Mouse (Mus musculus) left cerebral cortex, adult 8-10 months (tissue): ENCODE measurements around the gene Pax3. TPM values are rescaled to one million over a fixed set of nuclear protein-coding genes. Genes with fewer than 3 reads are reported as not detected.

Experiments
- DNase-seq, 2 experiments: peaks; one replicate each; pipeline ENCODE4 v3.0.0; 2022; ENCODE audit warnings: low spot score in 2 of 2
- total RNA-seq, 4 experiments: library from RNA; stranded (reverse); gene quantifications; 2 replicates each; pipeline ENCODE4 v1.2.4; 2022

Pax3 gene
- not detected for total RNA-seq

DNA sequence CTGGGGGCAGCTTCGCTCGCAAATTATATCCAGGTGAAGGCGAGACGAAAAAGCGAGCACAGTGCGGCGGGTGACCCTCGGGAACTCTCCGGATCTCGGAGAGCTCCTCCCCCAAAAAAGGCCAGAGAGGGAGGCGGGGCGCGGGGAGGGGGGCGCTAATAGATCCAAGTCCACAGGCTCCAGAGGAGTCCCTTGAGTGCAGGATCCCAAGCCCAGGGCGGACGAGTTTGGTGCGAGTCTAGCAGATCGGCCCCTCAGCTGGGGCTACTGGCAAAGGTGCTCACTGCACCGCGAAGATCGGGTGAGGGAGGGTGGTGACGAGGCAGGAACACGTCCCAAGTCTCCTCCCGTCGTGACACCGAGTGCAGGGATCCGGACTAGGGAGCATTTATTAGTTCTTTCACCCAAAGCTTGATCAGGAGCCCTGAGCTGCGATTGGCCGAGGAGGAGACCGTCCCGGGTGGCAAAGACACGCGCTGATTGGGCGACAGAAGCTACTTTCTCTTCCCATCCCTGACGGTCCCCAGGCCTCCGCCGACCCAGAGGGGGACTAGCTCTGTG, at the start of gene Pax3:
Gene Pax3 (minus strand): TSS at position 384 of the 561 bp plus-strand sequence.
- no peak for DNase-seq

DNA sequence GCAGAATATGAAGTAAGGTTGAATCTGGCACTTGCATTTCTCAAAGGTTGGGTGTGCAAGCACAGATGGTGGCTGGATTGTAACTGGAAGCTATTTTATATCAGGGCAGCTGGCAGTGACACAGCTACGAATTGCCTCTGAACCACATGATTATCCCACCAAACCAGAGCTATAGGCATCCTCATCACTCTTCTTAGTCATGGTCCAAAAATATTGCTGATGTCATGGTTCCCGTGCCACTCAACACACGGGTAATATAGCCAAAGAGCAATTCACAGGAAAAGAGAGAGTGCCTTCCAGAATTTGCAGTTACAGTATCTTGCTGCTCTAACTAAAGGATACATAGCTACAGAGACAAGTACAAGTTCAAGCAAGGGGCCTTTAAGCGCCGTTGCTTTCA, 37.4 kb upstream of the Pax3 start:
- no peak for DNase-seq

DNA sequence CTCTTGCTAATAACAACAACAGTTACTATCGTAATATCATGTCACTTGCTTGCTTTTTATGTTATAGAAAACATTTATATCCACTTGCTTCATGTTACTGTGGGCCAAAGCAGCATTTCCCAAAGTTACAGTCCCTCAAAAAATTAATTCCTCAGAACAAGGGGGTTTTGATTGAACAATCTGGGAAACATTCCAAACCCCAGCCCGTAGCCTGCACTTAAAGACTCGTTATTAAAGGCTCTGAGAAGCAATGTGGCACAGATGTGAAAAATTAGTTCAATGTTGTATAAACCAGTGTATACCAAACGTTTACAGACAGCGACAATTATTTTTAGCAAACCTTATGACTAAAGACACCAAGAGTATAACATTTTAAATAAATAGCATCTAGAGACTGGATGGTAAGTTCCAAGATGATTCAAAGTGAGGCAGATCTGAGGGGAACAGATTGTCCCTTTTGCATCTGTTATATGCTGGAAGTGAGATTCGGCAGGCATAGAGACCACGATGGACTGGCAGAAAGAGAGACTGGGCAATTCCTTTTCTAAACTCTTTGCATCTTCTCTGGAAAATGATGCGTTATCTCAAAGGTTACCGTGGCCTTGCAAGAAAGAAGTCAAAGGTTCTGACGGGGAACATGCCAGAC, 35.1 kb upstream of the Pax3 start:
- no peak for DNase-seq

DNA sequence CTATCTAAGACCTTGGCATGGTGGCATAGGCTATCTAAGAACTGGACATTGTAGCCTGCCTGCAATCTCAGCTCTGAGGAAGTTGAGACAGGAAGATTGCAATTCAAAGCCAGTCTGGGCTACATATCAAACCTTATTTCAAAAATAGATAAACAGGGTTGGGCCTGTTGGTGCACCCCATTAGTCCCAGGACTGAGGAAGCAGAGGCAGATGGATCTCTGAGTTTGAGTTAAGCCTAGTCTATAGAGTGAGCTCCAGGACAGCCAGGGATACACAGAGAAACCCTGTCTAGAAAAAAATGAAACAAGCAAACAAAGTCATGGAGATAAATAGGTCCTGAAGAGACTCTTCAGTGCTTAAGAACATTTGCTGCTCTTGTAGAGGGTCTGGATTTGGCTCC, 32.9 kb upstream of the Pax3 start:
- no peak for DNase-seq

DNA sequence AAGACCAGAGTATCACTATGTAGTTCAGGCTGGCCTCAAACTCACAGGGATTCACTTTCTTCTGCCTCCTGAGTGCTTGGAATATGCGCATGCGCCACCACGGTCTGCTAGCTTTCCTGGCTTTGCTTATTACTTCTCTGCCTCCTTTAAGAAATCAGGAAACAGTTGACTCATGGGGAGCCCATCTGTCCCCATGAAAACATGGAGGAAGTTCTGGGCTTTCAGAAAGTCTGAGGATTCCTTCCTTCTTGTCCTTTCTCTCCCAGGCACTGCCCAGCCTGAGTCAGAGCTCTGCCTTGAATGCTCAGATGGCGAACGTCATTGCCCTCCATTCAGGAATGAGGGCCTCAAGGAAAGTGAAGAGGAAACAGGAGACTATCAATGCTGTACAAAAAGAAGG, 31.8 kb upstream of the Pax3 start:
- no peak for DNase-seq

DNA sequence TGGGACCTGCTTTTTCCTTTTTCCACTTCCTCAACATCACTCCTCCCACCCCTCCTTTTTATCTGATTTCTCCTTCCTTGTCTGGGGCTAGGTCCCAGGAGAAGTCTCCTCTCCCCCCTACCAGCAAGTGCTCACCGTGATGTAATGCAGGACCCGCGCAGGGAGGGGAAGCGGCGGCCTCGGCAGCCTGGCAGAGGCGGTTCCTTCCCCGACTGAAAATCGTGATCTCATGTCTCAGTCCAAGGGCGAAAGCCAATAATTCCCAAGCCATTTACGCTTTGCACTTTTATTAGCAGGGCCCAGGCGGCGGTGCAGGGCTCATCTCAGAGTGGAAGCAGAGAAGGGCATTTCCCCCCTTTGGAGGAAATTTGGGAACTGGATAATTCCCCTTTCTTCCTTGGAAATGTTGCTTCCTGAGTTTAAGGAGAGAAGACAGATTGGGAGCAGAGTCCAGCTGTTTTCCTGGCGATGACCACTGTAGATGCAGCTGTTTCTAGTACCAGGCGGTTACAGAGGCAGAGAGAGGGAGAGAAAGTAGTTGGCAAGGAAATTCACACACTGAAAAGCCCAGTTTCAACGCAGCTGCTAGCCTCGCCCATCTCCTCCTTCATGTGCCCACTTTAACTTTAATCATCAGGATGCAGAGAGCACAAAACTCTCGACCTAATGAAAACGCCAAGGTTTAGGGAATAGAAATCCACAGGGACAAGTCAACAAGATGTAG, 21.3 kb upstream of the Pax3 start:
- no peak for DNase-seq

DNA sequence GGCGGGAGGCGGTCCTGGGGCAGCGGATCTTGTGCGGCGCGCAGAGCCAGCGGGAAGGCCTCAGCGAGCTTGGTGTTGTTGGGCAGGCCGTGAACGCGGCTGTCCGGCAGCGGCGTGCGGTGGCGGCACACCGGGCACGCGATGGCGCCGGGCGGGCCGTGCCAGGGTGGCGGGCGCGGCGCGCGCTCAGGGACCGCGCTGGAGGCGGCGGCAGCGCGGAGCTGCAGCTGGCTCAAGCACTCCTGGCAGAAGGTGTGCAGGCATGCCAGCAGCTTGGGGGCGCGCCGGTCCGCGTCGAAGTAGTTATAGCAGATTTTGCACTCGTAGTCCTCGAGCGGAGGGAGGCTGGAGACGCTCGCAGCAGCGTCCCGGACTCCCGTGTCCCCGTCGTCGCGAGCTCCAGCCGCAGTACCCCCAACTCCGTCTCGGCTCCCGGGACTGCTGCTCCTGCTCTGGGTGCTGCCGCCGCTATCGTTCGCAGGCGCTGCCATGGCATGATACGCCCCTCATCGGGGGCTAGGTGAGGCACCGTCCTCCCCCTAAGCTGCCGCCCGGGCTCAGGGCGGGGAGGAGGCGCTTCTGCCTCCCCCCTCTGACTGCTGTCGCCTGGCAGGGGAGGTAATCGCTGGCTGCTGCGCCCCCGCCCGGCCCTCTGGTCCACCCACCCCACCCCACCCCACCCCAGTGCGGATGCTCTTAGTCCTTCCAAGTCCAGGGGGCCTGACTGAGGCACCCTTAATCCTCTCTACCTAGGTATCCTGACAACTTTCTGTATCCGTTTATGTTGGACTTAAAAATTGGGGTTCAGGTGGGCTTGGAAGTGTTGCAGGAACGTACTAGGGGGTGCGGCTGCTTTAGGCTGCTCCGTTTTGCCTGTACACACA, 20.5 kb upstream of the Pax3 start:
- DNase-seq: peak in 1 of 2 experiments; percentile 17

DNA sequence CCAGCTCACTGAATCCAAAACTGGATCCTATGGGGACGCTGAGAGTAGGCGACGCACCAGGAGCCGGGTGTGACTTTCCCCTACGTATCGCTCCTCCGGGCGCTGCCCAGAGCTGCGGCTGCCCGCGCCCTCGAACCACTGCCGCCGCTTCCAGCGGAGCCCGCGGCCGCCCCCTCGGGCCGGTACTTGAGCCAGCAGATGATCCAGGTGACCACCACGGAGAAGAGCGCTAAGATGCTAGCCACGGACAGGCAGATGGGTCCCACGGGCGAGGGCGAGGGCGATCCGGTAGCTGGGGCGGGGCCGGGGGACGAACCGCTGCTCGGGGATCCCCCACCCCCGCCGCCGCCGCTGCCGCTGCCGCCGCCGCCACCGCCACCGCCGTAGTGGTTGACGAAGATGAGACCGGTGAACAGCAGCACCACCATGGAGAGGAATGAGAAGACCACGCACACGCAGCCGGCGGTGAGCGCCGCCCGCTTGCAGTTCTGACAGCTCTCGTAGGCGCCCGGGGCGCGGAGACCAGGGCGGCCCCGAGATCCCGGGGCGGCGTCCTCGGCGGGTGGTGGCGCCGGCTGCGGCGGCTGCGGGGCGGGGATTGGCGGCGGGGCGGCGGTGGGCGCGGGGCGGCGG, 19.7 kb upstream of the Pax3 start:
- no peak for DNase-seq

DNA sequence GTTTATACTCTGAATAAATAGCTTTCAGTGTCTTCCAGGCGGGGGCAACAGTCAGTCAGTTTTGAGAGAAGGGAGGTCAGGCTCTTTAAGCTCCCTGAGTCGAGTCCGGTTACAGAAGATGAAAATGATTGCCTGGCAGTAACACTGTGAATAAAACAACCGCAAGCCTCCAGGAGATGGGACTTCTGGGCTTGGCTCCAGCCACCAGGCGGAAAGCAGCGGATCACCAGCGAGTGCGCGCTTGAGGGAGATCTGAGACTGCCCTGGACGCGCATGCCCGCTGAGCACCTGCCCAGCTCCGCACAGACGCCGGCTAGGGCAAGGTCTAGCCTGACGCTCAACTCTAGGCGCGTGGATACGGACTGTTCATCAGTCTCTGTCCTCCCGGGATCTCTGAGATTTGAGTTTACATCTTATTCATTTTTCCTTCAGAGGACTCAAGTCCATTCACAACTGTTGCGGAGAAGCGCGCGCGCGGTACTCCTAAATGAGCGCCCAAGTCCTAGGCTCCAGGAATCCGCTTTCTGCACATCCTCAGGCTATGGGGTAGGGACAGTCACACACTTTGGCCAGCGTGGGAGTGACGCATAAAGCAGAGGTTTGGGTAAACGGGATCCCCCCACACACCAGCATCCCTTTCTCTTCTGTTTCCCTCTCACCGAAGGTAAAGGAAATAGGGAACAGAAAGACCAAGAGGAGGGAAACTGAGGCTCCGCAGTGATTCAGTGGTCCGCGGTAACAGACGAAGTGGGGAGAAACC, 19.0 kb upstream of the Pax3 start:
- DNase-seq: no peak

DNA sequence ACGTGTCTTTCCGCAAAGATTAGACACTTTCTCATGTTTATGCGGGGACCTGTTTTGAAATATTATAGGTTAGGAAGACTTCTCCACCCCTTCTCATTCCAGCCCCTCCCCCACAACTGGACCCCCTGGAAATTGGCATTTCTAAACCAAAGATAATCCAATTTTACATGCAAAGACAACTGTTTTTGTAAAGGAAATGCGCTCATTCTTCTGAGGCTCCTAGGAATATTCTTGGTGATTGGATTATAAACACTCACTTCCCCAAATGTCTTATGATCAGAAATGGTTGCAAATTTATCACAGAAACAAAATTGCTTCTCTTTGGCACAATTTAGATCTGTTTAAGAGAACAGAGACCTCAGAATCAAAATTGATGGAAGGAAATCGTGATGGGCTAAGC, 14.1 kb upstream of the Pax3 start:
- DNase-seq: no peak

DNA sequence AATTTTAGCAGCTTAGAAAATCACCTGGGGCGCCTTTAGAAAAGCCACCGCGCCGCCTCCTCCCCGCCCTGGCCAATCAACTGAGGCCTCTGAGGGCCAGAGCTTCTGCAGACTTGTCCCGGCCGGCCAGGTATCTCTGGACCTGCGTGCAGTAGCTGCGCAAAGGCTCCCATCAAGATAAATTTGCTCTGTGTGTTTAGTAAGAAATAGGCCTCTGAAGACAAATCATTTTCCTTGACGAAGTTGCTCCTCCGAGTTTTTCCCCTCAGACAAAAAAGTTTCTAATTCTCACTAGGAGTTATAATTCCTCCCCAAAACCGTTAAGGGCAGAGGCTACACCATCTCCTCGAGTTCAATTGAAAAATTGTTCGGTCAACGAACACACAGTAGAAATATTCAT, 13.6 kb upstream of the Pax3 start:
- DNase-seq: no peak

DNA sequence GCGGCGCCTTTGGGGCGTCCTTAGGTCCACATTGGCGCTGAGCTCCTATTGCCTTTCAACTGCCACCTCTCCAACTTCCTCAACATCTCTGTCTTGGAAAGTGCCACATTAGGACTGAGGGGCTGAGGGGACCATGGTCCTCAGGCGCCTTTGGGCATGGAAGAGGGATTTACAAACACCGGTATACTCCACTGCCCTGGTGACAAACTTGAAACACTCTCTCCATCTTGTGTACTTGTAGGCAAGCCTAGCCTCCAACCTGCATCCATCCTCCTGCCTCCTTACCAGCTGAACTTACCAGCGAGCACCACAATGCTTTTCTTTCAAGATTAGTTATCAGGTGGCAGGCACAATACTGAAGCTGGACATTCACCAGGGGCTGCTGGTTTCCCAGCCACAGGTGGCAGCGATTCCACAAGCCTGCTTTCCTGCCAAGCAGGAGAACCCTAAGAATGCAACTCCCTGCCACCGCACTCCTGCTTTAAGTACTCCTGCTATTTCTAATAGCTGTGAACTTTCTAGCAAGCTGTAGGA, 11.4 kb upstream of the Pax3 start:
- no peak for DNase-seq

DNA sequence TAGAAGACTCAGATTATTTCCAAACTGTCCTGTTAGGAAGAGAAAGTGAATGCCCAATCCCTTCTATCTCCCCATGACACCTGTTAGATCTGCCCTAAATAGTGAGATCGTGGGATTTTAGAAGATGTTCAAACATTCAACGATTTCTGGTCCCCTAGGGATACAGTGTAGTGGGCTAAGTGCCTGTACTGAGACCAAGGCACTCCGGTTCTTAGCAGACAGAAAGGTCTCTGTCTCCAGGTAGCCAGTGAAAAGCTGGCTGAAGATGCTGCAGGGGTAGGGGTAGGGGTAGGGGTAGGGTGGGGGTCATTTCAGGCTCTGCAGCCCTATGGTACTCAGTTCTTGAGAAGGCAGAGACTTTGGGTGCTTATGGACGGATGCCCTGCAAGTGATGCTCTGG, 7.4 kb upstream of the Pax3 start:
- DNase-seq: no peak

DNA sequence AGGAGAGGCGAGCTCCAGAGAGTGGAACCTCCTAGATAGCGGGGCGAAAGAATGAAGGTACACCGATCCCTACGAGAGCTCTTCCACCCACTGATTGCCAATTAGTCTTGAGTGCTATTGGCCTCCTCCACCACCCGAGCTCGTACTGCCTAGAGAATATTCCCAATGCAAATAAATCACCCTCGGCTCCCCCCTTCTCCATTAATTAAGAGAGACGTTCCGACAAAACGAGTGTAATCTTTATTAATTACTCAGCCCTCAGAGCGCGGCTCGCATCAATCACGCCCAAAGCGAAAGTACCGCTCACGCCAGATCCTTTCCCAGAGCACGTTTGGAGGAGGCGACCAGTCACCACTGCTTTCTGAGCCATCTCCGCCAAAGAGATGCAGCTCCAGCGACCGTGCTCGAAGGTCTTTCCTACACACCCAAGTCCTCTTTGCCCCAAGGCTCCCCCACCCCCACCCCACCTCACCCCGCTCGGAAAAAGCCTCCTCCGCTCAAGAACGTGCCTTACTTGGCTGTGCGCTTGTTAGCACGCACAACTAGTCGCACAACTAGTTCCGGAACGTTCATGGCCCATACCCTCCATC, 6.8 kb upstream of the Pax3 start:
- DNase-seq: no peak

DNA sequence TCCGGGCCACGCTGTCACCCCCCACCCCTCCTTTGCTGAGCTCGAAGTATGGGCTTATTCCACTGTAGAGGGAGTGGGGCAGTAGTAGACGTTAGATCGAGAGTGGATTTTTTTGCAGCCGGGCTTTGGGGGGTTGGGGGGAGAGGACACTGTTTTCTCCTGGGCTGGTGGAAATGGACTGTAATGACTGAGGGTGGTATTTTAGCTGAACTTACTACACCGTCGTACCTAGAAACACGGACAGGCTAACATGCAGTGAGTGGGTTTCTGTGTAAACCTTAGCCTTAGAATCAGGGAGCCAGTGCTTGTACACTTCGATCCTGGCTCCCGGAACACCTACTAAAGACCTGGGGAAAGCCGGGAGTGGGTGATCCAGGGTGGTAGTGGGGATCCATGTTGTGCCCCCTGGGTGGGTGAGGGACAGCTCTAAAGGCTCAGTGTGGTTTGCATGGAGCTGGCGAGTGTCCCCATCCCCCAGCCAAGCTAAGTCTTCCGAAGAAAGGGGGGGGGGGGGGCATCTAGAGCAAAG, 6.2 kb upstream of the Pax3 start:
- no peak for DNase-seq

DNA sequence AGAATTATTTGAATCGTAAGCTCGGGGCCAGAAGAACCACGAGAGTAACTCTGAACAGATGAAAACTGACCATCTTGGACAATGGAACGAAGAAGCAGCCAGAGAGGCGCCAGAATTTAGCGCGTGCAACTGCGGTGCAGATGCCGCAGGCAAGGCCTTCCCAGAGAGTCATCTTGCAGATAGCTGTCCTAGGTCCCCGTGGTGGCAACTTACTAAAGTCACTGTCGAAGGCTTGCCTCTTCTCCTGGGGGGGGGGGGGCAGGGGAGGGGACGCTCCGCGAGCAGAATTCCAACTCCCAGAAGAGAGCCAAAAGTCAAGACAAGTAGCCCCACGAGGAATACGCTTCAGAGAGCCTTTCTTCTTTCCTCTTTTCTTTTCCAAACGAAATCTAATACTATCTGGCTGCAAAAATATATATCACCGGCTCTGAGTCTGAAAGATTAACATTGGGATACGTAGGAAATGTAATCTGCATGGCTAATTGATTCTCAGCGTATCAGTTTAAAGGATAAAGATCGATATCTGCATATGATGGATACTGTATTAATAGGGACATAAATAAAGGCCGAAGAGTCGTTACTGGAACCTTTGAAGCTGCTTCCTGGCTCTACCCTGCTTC, 5.6 kb upstream of the Pax3 start:
- no peak for DNase-seq

DNA sequence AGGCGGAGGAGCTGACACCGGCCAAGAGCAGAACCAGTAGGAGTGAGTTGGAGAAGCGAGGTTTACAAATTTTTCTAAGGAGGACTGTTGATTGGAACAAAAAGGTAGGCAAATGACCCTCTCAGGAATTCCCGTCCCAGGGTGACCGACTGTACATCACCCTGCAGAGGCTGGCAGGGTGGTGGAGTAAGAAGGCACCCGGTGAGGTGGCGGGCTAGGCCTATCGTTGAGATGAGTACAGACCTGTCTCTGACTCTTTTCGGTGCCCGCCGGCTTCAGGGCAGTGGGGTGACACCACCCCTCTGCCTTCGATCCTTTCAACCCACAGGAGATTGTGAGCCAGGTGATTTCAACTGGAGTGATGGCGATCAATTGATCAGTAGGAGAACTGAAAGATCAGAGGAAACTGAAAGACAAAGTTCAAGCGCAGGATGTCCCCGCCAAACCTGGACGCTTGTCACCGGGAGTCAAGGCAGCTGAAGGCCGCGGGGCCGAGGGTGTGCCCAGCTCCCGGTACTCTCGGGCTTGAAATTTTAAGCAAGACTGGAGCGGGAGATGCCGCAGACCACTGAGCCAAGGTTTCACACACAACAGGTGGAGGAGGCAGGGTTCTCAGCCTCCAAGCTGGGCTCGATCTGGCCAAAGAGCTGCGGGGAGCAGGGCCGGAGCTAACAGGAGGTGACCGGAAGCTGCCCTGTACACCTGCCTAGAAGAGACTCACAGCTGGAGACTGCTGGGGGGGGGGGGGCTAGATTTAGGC, 4.5 kb upstream of the Pax3 start:
- DNase-seq: no peak

DNA sequence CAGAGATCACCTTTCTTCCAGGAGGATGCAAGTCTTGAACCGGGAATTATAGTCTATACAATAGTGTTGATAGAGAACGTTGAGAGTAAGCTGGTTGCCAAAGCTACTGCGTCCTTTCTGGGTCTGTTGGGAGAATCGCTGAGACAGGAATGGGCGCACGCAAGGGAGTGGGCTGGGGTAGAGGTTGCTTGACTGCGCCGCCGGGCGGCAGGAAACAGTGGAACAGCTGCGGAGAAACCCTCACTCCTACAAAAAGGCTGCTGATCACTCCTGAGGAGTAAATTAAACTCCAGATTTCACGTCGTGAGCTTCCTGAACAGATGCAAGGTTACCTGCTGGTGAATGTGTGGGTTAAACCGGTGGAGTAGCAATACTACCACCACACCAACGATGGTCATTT, 3.3 kb upstream of the Pax3 start:
- DNase-seq: no peak

DNA sequence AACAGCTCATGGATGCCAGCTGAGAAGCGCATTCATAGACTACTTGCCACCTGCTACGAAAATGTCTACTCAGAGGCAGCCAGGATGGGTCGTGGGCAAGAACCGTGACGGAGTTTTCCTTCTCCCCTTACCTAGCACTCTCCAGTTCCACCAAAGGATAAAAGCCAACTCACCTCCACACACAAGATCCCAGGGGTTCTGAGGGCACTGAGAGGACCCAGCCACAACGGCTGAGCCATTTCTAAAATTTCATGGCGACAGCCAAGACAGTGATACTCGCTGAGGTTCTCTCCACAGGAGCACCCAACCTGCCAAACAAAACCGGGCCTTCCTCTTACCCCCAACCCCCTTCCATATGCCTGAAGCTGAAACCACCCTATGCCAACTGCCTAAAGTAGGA, 2.3 kb upstream of the Pax3 start:
- no peak for DNase-seq
